Mouse (Mus musculus) layer of hippocampus, adult 18-20 months (tissue): ENCODE measurements around the gene Prkca. TPM values are rescaled to one million over a fixed set of nuclear protein-coding genes. Genes with fewer than 3 reads are reported as not detected.

Experiments used
- DNase-seq, 2 experiments: peaks; one replicate each; pipeline ENCODE4 v3.0.0; 2022; ENCODE audit warnings: low spot score in 2 of 2
- total RNA-seq, 2 experiments: library from RNA; stranded (reverse); gene quantifications; 2 replicates each; pipeline ENCODE4 v1.2.3; 2021

Gene Prkca
- total RNA-seq, 2 experiments from 2014 or later: 222 to 240 TPM

GRCm38 (mm10) chr11:108170107-108170506, 173.6 kb downstream of the Prkca start:
- no peak for DNase-seq

GRCm38 (mm10) chr11:108165725-108166124, 178.0 kb downstream of the Prkca start:
- peak in 1 of 2 experiments; percentile 51 for DNase-seq

GRCm38 (mm10) chr11:108162639-108163038, 181.1 kb downstream of the Prkca start:
- no peak for DNase-seq

- DNase-seq: no peak
Measured at GRCm38 (mm10) chr11:108162110-108162509, 181.6 kb downstream of the Prkca start.

- DNase-seq: no peak
Measured at GRCm38 (mm10) chr11:108160056-108160455, 183.7 kb downstream of the Prkca start.

- no peak for DNase-seq
Measured at GRCm38 (mm10) chr11:108158046-108158445, 185.7 kb downstream of the Prkca start.

- DNase-seq: no peak
Measured at GRCm38 (mm10) chr11:108157074-108157473, 186.7 kb downstream of the Prkca start.

- no peak for DNase-seq
Measured at GRCm38 (mm10) chr11:108156107-108156506, 187.6 kb downstream of the Prkca start.

GRCm38 (mm10) chr11:108155088-108155580, 188.6 kb downstream of the Prkca start:
- no peak for DNase-seq

- no peak for DNase-seq
Measured at GRCm38 (mm10) chr11:108153997-108154841, 189.5 kb downstream of the Prkca start.

- no peak for DNase-seq
Measured at GRCm38 (mm10) chr11:108152591-108152990, 191.1 kb downstream of the Prkca start.

GRCm38 (mm10) chr11:108150410-108150809, 193.3 kb downstream of the Prkca start:
- DNase-seq: peak; percentile 79 to 88

GRCm38 (mm10) chr11:108149187-108149586, 194.5 kb downstream of the Prkca start:
- no peak for DNase-seq

- no peak for DNase-seq
Measured at GRCm38 (mm10) chr11:108148491-108148890, 195.2 kb downstream of the Prkca start.

- no peak for DNase-seq
Measured at GRCm38 (mm10) chr11:108145752-108146496, 197.8 kb downstream of the Prkca start.

- no peak for DNase-seq
Measured at GRCm38 (mm10) chr11:108145128-108145527, 198.6 kb downstream of the Prkca start.

- no peak for DNase-seq
Measured at GRCm38 (mm10) chr11:108143739-108144138, 200.0 kb downstream of the Prkca start.

- no peak for DNase-seq
Measured at GRCm38 (mm10) chr11:108140028-108140427, 203.7 kb downstream of the Prkca start.

GRCm38 (mm10) chr11:108136341-108136740, 207.4 kb downstream of the Prkca start:
- DNase-seq: peak in 1 of 2 experiments; percentile 42

GRCm38 (mm10) chr11:108135407-108136159, 208.1 kb downstream of the Prkca start:
- no peak for DNase-seq

- DNase-seq: peak in 1 of 2 experiments; percentile 78
Measured at GRCm38 (mm10) chr11:108128593-108128992, 215.1 kb downstream of the Prkca start.
